Mouse (Mus musculus) hindbrain, embryonic 14.5 days (tissue): ENCODE measurements at regions not wholly inside any gene's neighbourhood (a gene's known extent, or its start where the extent isn't known, plus 50 kb on each side); places are given as distances from the start of the nearest gene placed in this dataset.

ENCODE experiments used
- ATAC-seq: fragments of 200-750 bp; cut with Nextera tagmentation; 2 replicates; pipeline ENCODE4 v1.8.0; 2017; ENCODE audit warnings: moderate number of reproducible peaks, mild to moderate bottlenecking, moderate TSS enrichment, moderate library complexity; ENCODE audit not compliant: low FRiP score
- DNase-seq: peaks from one replicate; pipeline ENCODE4 v3.0.0-alpha.2; 2015; ENCODE audit warnings: low spot score
- H3K27ac ChIP-seq: fragments of 300-500 bp; sonication (generic); 2 replicates; pipeline ENCODE4 v1.5.1; 2014; ENCODE audit warnings: mild to moderate bottlenecking, moderate library complexity
- H3K27me3 ChIP-seq: fragments of 300-500 bp; sonication (generic); 2 replicates; pipeline ENCODE4 v1.6.1; 2014; ENCODE audit warnings: mild to moderate bottlenecking, low read length, mixed read lengths; ENCODE audit not compliant: control insufficient read depth, insufficient read depth
- H3K36me3 ChIP-seq: fragments of 300-500 bp; sonication (generic); replicated peaks from 2 replicates; pipeline ENCODE4 v1.6.1; 2014; ENCODE audit not compliant: control insufficient read depth, insufficient read depth
- H3K4me1 ChIP-seq: fragments of 300-500 bp; sonication (generic); replicated peaks from 2 replicates; pipeline ENCODE4 v1.6.1; 2014; ENCODE audit warnings: antibody characterized with exemption, low read length, mixed read lengths; ENCODE audit not compliant: control insufficient read depth, insufficient read depth
- H3K4me2 ChIP-seq: fragments of 300-500 bp; sonication (generic); replicated peaks from 2 replicates; pipeline ENCODE4 v1.6.1; 2014; ENCODE audit warnings: mild to moderate bottlenecking, moderate library complexity
- H3K4me3 ChIP-seq: fragments of 300-500 bp; sonication (generic); replicated peaks from 2 replicates; pipeline ENCODE4 v1.5.1; 2014; ENCODE audit warnings: mild to moderate bottlenecking, low read length
- H3K9ac ChIP-seq: fragments of 300-500 bp; sonication (generic); 2 replicates; pipeline ENCODE4 v1.6.1; 2014
- H3K9me3 ChIP-seq: fragments of 300-500 bp; sonication (generic); 2 replicates; pipeline ENCODE4 v1.6.1; 2016; ENCODE audit warnings: low read length; ENCODE audit not compliant: control insufficient read depth
- WGBS: fragments of 180-500 bp; shearing (Covaris S2); extraction: QIAGEN DNeasy Blood & Tissue Kit; methylation state at CpG from one replicate; pipeline ENCODE4 v1.1.7; 2014; 5-methylcytosine and 5-hydroxymethylcytosine counted together

GRCm38 (mm10) chr16:30132086-30132485 lies 67.9 kb downstream of the Hes1 start:
- DNase-seq (no peak), ATAC-seq (no peak)
- Histone ChIP-seq H3K4me3 (no peak overlapping the region), H3K36me3 (no peaks in the 10 kb centered on the region), H3K27me3 (peaks cover 88% of the 10 kb centered on the region), H3K4me1 (peaks cover 10% of the 10 kb centered on the region; the same call in 1 of the 2 replicates), H3K9me3 (no peaks in the 10 kb centered on the region; the same call in 1 of the 2 replicates), H3K4me2 (no peak overlapping the region), H3K9ac (no peak overlapping the region), H3K27ac (no peak overlapping the region)
- 75% methylated on average over 7 of the region's 7 CpGs for WGBS

GRCm38 (mm10) chr16:30134642-30135165 lies 70.5 kb downstream of the Hes1 start:
- Histone ChIP-seq H3K4me3 (no peak overlapping the region), H3K36me3 (no peaks in the 10 kb centered on the region), H3K27ac (no peak overlapping the region), H3K4me1 (peaks cover 6% of the 10 kb centered on the region; the same call in 1 of the 2 replicates), H3K9me3 (no peaks in the 10 kb centered on the region), H3K27me3 (peaks cover 79% of the 10 kb centered on the region), H3K4me2 (no peak overlapping the region), H3K9ac (no peak overlapping the region)
- WGBS: 61% methylated on average over 6 of the region's 6 CpGs
- no peak for DNase-seq
- ATAC-seq: no peak

- DNase-seq (no peak), ATAC-seq (no peak)
- no peak overlapping the region for H3K4me2 ChIP-seq
- no peaks in the 10 kb centered on the region for H3K9me3 ChIP-seq
- H3K4me1 ChIP-seq: no peaks in the 10 kb centered on the region
- no peak overlapping the region for H3K9ac ChIP-seq
- 91% methylated on average over 5 of the region's 5 CpGs for WGBS
- H3K27ac ChIP-seq: no peak overlapping the region
- H3K4me3 ChIP-seq: no peak overlapping the region
- H3K27me3 ChIP-seq: peaks cover 59% of the 10 kb centered on the region
- H3K36me3 ChIP-seq: no peaks in the 10 kb centered on the region
Measured at GRCm38 (mm10) chr16:30136849-30137248, 72.7 kb downstream of the Hes1 start.

DNA sequence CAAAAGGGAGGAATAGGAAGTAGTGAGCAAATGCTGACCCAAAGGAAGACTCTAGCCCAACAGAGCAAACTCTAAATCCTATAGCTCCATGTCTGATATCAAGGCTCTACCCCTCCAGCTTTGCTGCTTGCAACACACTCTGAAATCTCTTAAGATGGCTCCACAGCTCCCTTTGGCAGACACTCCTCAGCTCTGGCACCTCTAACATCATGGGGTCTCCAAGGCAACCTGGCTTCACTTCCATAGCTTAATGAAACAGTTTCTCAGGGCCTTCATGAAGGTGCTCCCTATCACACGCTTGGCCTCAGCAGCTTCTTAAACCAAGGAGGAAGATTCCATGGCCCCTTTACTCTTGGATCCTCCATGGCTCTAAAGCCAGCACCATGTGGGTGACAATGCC lies 73.6 kb downstream of the Hes1 start:
- Histone ChIP-seq H3K4me3 (no peak overlapping the region), H3K27ac (no peak overlapping the region), H3K36me3 (no peaks in the 10 kb centered on the region), H3K9me3 (no peaks in the 10 kb centered on the region), H3K9ac (no peak overlapping the region), H3K4me1 (no peaks in the 10 kb centered on the region), H3K27me3 (peaks cover 58% of the 10 kb centered on the region), H3K4me2 (no peak overlapping the region)
- ATAC-seq (no peak), DNase-seq (no peak)
- WGBS: 94% methylated on average over 1 of the region's 1 CpGs

DNA sequence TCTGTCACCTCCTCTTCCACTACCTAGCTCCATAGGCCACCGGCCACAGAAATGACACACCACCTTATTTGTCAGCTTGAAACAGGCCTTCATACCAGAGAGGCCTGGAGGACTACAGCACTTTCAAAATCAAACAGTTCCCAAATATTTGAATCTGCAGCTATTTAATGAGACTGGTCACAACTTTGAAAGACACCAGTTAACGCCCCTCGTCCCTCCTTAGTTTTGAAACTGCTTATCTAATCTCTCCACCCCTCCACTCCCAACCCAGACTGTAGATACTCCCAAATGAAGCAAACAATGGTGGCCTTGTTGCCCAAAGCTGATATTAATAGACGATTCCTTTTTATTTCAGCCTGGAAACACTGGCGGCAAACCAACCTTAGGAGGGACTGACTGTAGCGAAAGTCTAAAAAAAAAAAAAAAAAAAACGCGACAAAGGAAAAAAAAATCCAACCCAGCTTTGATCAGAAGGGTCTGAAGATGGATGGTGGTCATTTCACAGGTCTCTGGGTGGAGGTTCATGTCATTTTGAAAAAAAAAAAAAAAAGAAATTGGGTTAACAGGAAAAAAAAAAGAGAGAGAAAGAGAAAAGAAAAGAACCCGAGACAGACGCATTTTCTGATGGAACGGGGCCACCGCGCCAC lies 80.8 kb downstream of the Hes1 start:
- H3K4me1 ChIP-seq: peaks cover 11% of the 10 kb centered on the region; the same call in 1 of the 2 replicates
- no peak overlapping the region for H3K27ac ChIP-seq
- no peaks in the 10 kb centered on the region for H3K9me3 ChIP-seq
- peaks cover 47% of the 10 kb centered on the region for H3K27me3 ChIP-seq
- peak overlapping the region; percentile 20; the same call in 1 of the 2 replicates for H3K9ac ChIP-seq
- peak overlapping the region; percentile 42 for H3K4me2 ChIP-seq
- ATAC-seq (no peak), DNase-seq (no peak)
- WGBS: 16% methylated on average over 13 of the region's 13 CpGs
- H3K36me3 ChIP-seq: no peaks in the 10 kb centered on the region
- peak overlapping the region; percentile 8; the same call in 1 of the 2 replicates for H3K4me3 ChIP-seq

GRCm38 (mm10) chr16:30145465-30146207 lies 81.5 kb downstream of the Hes1 start:
- H3K9ac ChIP-seq: peak overlapping the region; percentile 20
- H3K4me1 ChIP-seq: peaks cover 11% of the 10 kb centered on the region; the same call in 1 of the 2 replicates
- WGBS: 11% methylated on average over 16 of the region's 16 CpGs
- peak; percentile 37 for DNase-seq
- peaks cover 51% of the 10 kb centered on the region for H3K27me3 ChIP-seq
- no peaks in the 10 kb centered on the region for H3K36me3 ChIP-seq
- peak; percentile 46; the same call in 1 of the 2 replicates for ATAC-seq
- H3K27ac ChIP-seq: no peak overlapping the region
- peak overlapping the region; percentile 8; the same call in 1 of the 2 replicates for H3K4me3 ChIP-seq
- H3K9me3 ChIP-seq: no peaks in the 10 kb centered on the region
- H3K4me2 ChIP-seq: peak overlapping the region; percentile 42

DNA sequence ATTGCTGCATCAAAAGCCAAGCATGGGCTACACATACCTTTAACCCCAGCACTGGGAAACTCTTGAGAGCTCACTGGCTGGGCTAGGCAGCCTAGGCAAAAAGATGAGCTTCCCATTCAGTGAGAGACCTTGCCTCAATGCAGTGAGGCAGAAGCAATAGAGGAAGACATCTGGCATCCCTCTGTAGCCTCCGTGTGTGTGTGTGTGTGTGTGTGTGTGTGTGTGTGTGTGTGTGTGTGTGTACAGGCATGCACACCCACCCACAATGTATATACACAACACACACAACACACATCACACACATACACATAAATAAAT lies 82.0 kb downstream of the Hes1 start:
- ATAC-seq: no peak
- no peak overlapping the region for H3K27ac ChIP-seq

DNA sequence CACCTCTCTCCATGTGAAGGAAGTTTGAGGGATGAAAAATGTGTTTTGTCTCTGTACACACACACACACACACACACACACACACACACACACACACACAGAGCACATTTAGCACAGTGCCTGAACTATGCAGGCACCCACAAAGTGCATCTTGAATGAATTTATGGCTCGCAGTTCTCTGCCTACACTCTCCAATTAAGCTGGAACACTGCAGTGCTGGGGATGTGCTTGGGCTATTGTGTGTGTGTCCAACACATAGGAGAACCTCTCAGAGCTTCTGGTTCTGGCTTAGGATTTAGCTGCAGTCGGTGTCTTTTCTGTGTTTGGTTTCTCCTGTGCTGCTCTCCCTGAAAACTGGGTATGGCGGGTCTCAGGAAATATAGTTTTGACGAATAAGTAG lies 83.1 kb downstream of the Hes1 start:
- Histone ChIP-seq H3K36me3 (no peaks in the 10 kb centered on the region), H3K4me3 (no peak overlapping the region), H3K9me3 (no peaks in the 10 kb centered on the region), H3K4me1 (peaks cover 11% of the 10 kb centered on the region; the same call in 1 of the 2 replicates), H3K27me3 (peaks cover 55% of the 10 kb centered on the region), H3K4me2 (no peak overlapping the region), H3K27ac (no peak overlapping the region), H3K9ac (no peak overlapping the region)
- ATAC-seq (no peak), DNase-seq (no peak)
- 91% methylated on average over 4 of the region's 4 CpGs for WGBS

More for the DNA sequence above, 82.0 kb downstream of the Hes1 start:
- Histone ChIP-seq H3K4me3 (no peak overlapping the region), H3K4me1 (peaks cover 11% of the 10 kb centered on the region; the same call in 1 of the 2 replicates), H3K4me2 (no peak overlapping the region), H3K9ac (no peak overlapping the region), H3K36me3 (no peaks in the 10 kb centered on the region), H3K27me3 (peaks cover 51% of the 10 kb centered on the region), H3K9me3 (no peaks in the 10 kb centered on the region)
- 56% methylated on average over 1 of the region's 1 CpGs for WGBS
- no peak for DNase-seq

DNA sequence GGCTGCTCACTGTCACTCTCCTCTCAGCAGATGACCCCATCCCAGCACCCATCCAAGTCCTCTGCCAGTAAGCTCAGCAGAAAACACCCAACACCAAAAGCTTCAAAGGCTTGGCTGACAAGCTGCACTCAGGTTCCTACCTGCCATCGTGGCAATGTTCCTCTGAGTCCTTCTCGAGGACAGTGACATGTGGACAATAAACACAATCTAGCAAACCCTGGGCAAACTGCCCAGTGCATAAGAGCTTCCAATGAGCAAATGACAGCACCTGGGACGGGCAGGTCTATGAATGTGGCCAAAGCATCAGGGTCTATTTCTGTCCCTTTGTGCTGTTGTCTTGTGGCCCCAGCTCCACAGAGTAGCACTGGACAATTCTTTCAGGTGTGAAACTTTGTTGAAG lies 86.9 kb downstream of the Hes1 start:
- no peak overlapping the region for H3K4me2 ChIP-seq
- WGBS: 78% methylated on average over 3 of the region's 3 CpGs
- H3K9me3 ChIP-seq: no peaks in the 10 kb centered on the region
- no peak for ATAC-seq
- peaks cover 10% of the 10 kb centered on the region for H3K4me1 ChIP-seq
- no peak overlapping the region for H3K4me3 ChIP-seq
- H3K9ac ChIP-seq: no peak overlapping the region
- H3K27ac ChIP-seq: no peak overlapping the region
- DNase-seq: no peak
- no peaks in the 10 kb centered on the region for H3K36me3 ChIP-seq
- H3K27me3 ChIP-seq: peaks cover 42% of the 10 kb centered on the region
